Mouse (Mus musculus) mature B cell (primary cell): ENCODE results near the gene Anxa2.

Experiments
- in situ Hi-C: fragments of 300-500 bp; cut with MboI; formaldehyde crosslinking; loops from 2 replicates; pipeline ENCODE4 v1.14.3; 2019

Gene Anxa2

GRCm38 (mm10) chr9:69511881-69512590 is 58.6 kb downstream of the Anxa2 start:
- in situ Hi-C loops = no loop called here

GRCm38 (mm10) chr9:69512726-69513125 is 59.3 kb downstream of the Anxa2 start:
- in situ Hi-C loops = no loop called here

GRCm38 (mm10) chr9:69514206-69514605 is 60.8 kb downstream of the Anxa2 start:
- in situ Hi-C loops = no loop called here

GRCm38 (mm10) chr9:69515416-69515815 is 62.0 kb downstream of the Anxa2 start:
- in situ Hi-C loops = no loop called here

DNA sequence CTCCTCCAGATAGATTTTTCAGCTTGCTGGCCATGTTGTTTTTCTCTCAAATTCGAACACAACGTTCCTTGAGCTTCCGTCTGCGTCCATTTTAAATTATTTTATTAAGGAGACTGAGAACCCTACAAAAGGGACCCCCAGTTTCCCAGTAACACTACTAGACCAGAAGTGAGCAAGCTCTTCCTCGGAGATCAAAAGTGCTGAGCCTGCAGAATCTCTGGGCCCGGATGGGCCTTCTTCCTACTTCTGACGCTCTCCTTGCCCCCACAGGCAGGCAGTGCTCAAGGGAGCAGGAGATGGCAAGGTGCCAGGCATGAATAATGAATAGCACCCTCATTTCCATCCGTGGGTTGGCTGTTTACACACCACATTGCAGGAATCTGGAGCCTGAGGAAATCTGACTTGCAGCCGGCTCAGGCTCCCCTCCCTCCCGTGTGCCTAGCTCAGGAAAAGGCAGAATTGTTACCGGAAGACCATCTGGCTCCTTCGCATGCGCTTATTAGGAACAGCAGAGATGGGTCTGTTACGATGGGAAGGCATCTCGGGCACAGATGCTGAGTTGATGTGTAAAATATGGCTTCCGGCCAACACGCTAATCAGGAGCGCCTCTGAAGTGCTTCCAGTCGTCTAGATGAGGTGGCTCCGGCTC is 64.1 kb downstream of the Anxa2 start:
- in situ Hi-C loops = no loop called here
